8 mouse cellular contexts compared by ENCODE assay signal in the genomic region with DNA sequence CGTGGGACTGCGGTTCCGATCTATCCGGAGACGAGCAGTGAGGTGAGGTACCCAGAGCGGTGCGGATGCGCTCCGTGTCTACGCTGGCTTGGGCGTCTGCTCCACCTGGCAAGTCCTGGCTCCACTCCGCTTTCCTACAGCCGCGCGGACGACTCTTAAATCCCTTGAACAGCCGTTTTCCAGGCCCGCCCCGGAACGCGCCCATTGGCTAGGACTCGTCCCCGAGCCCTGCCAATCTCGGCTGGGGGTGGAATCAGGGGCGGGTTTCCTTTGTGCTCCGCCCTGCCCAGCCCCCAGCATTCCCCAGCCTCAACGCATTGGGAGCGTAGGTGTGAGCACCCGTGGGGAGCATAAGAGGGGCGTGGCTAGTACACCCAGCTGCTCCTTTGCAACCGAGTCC. TPM values are rescaled to one million over a fixed set of nuclear protein-coding genes. Genes with fewer than 3 reads are reported as not detected.
DNase-seq lines count a peak whose midpoint lies in the region; ATAC-seq and TF ChIP-seq lines count a peak whose summit lies in the region.

Fam84a (minus strand) TSS at position 134 of the 400 bp plus-strand sequence.

- peak; percentile 14 for DNase-seq in CD4-positive, CD25-positive, alpha-beta regulatory T cell, adult 2 months (ENCODE audit: low read depth, low spot score)
- DNase-seq in heart, adult 9 months (ENCODE audit: low spot score in 2 of 2): peak; percentile 74 to 80
- peak; percentile 98 for DNase-seq in stomach, postnatal 0 days (ENCODE audit: low spot score)

- H3K36me3 ChIP-seq in embryonic facial prominence, embryonic 15.5 days: no peaks in the 10 kb centered on the region
- H3K36me3 ChIP-seq in kidney, embryonic 14.5 days (ENCODE audit: control insufficient read depth, insufficient read depth, low read length): no peaks in the 10 kb centered on the region
- no peaks in the 10 kb centered on the region for H3K36me3 ChIP-seq in limb, embryonic 12.5 days
- H3K36me3 ChIP-seq in midbrain, embryonic 16.5 days (ENCODE audit: control insufficient read depth, insufficient read depth, low read length): no peaks in the 10 kb centered on the region
- H3K36me3 ChIP-seq in stomach, postnatal 0 days (ENCODE audit: control insufficient read depth, insufficient read depth, low read length): no peaks in the 10 kb centered on the region

- peaks cover 32% of the 10 kb centered on the region for H3K4me1 ChIP-seq in embryonic facial prominence, embryonic 15.5 days
- 0 out of 2 replicates have a peak, but pooled peaks cover 8% of the 10 kb centered on the region for H3K4me1 ChIP-seq in kidney, embryonic 14.5 days (ENCODE audit: control insufficient read depth, insufficient read depth, low read length)
- H3K4me1 ChIP-seq in limb, embryonic 12.5 days (replicated peaks): peaks cover 23% of the 10 kb centered on the region
- peaks cover 11% of the 10 kb centered on the region for H3K4me1 ChIP-seq in midbrain, embryonic 16.5 days (ENCODE audit: control insufficient read depth, insufficient read depth, low read length)
- no peaks in the 10 kb centered on the region; the same call in 1 of the 2 replicates for H3K4me1 ChIP-seq in stomach, postnatal 0 days (replicated peaks; ENCODE audit: control insufficient read depth, insufficient read depth)

- no peak for TF ChIP-seq EP300 in stomach, postnatal 0 days (optimal IDR thresholded peaks at IDR 0.05)

- under 1% methylated on average over 31 of the region's 31 CpGs for WGBS in embryonic facial prominence, embryonic 15.5 days
- 2% methylated on average over 31 of the region's 31 CpGs for WGBS in kidney, embryonic 14.5 days
- 1% methylated on average over 31 of the region's 31 CpGs for WGBS in limb, embryonic 12.5 days
- under 1% methylated on average over 31 of the region's 31 CpGs for WGBS in midbrain, embryonic 16.5 days
- WGBS in stomach, postnatal 0 days: 1% methylated on average over 31 of the region's 31 CpGs

- peak within 1 kb of the TSS; percentile 90 for H3K4me2 ChIP-seq in embryonic facial prominence, embryonic 15.5 days (replicated peaks)
- H3K4me2 ChIP-seq in kidney, embryonic 14.5 days (replicated peaks; ENCODE audit: low read depth, low read length): peak within 1 kb of the TSS; percentile 88
- H3K4me2 ChIP-seq in limb, embryonic 12.5 days: peak within 1 kb of the TSS; percentile 77
- H3K4me2 ChIP-seq in midbrain, embryonic 16.5 days (ENCODE audit: low read length): peak within 1 kb of the TSS; percentile 94
- peak within 1 kb of the TSS; percentile 85 for H3K4me2 ChIP-seq in stomach, postnatal 0 days (replicated peaks; ENCODE audit: low read depth)

- H3K4me3 ChIP-seq in embryonic facial prominence, embryonic 15.5 days (replicated peaks): peak within 1 kb of the TSS; percentile 60
- peak within 1 kb of the TSS; percentile 54 for H3K4me3 ChIP-seq in kidney, embryonic 14.5 days (ENCODE audit: low read length)
- peak within 1 kb of the TSS; percentile 50 for H3K4me3 ChIP-seq in limb, embryonic 12.5 days (replicated peaks)
- H3K4me3 ChIP-seq in midbrain, embryonic 16.5 days (ENCODE audit: low read depth, low read length): peak within 1 kb of the TSS; percentile 74
- peak within 1 kb of the TSS; percentile 54 for H3K4me3 ChIP-seq in stomach, postnatal 0 days (ENCODE audit: low read depth, low read length)

- no peak for TF ChIP-seq CTCF in stomach, postnatal 0 days (IDR thresholded peaks at IDR 0.05; ENCODE audit: low read depth)

- no peak for ATAC-seq in CD4-positive, CD25-positive, alpha-beta regulatory T cell, adult 4 months
- ATAC-seq in embryonic facial prominence, embryonic 15.5 days (ENCODE audit: insufficient number of reproducible peaks, low FRiP score, low TSS enrichment, low read depth): peak; percentile 97
- peak; percentile 96 for ATAC-seq in kidney, embryonic 14.5 days (ENCODE audit: low FRiP score, low TSS enrichment)
- ATAC-seq in limb, embryonic 12.5 days (ENCODE audit: insufficient number of reproducible peaks, insufficient read depth, low FRiP score, low TSS enrichment, low read depth): peak; percentile 98
- ATAC-seq in midbrain, embryonic 16.5 days: peak; percentile 98
- ATAC-seq in stomach, postnatal 0 days (ENCODE audit: low FRiP score, low TSS enrichment): peak; percentile 97

- H3K27ac ChIP-seq in embryonic facial prominence, embryonic 15.5 days (replicated peaks): peak within 1 kb of the TSS; percentile 65
- H3K27ac ChIP-seq in kidney, embryonic 14.5 days (ENCODE audit: low read depth, low read length): no peak within 1 kb of the TSS
- H3K27ac ChIP-seq in limb, embryonic 12.5 days: no peak within 1 kb of the TSS
- H3K27ac ChIP-seq in midbrain, embryonic 16.5 days (ENCODE audit: low read length): peak within 1 kb of the TSS; percentile 88
- peak within 1 kb of the TSS; percentile 82 for H3K27ac ChIP-seq in stomach, postnatal 0 days (replicated peaks)

- H3K27me3 ChIP-seq in embryonic facial prominence, embryonic 15.5 days: peaks cover 25% of the 10 kb centered on the region
- H3K27me3 ChIP-seq in kidney, embryonic 14.5 days (ENCODE audit: control insufficient read depth, insufficient read depth, low read length): peaks cover 26% of the 10 kb centered on the region
- peaks cover 47% of the 10 kb centered on the region for H3K27me3 ChIP-seq in limb, embryonic 12.5 days
- H3K27me3 ChIP-seq in midbrain, embryonic 16.5 days (ENCODE audit: control insufficient read depth, insufficient read depth, low read depth, low read length): no peaks in the 10 kb centered on the region
- H3K27me3 ChIP-seq in stomach, postnatal 0 days (ENCODE audit: control insufficient read depth, insufficient read depth, low read length): no peaks in the 10 kb centered on the region

- H3K9ac ChIP-seq in embryonic facial prominence, embryonic 15.5 days: peak within 1 kb of the TSS; percentile 41
- H3K9ac ChIP-seq in kidney, embryonic 14.5 days (ENCODE audit: low read depth, low read length): peak within 1 kb of the TSS; percentile 60
- H3K9ac ChIP-seq in limb, embryonic 12.5 days (replicated peaks): peak within 1 kb of the TSS; percentile 52
- H3K9ac ChIP-seq in midbrain, embryonic 16.5 days (ENCODE audit: low read depth, low read length): peak within 1 kb of the TSS; percentile 79
- H3K9ac ChIP-seq in stomach, postnatal 0 days (ENCODE audit: low read length): peak within 1 kb of the TSS; percentile 63

- no peaks in the 10 kb centered on the region for H3K9me3 ChIP-seq in embryonic facial prominence, embryonic 15.5 days (replicated peaks)
- H3K9me3 ChIP-seq in kidney, embryonic 14.5 days (ENCODE audit: control insufficient read depth, low read length): no peaks in the 10 kb centered on the region
- H3K9me3 ChIP-seq in limb, embryonic 12.5 days: no peaks in the 10 kb centered on the region
- H3K9me3 ChIP-seq in midbrain, embryonic 16.5 days (replicated peaks; ENCODE audit: control insufficient read depth, low read length, poor library complexity, severe bottlenecking): no peaks in the 10 kb centered on the region
- no peaks in the 10 kb centered on the region for H3K9me3 ChIP-seq in stomach, postnatal 0 days (ENCODE audit: control insufficient read depth, low read length)

RNA-seq across cellular contexts. Expression of gene Fam84a, which starts in this region (rescaled TPM):
- polyA plus RNA-seq in CD4-positive, CD25-positive, alpha-beta regulatory T cell, adult 4 months (2017; shearing (Covaris generic)): not detected
- polyA plus RNA-seq in embryonic facial prominence, embryonic 15.5 days (2015; fragmentation: Nextera tagmentation; extraction: Ambion mirVana): 36.8 and 37.0 TPM in 2 replicates
- 7.9 and 10.4 TPM in 2 replicates for polyA plus RNA-seq in kidney, embryonic 14.5 days (2014; fragmentation: Nextera tagmentation; extraction: Ambion mirVana)
- polyA plus RNA-seq in limb, embryonic 12.5 days (2016; fragmentation: Nextera tagmentation; extraction: Ambion mirVana): 6.9 and 8.0 TPM in 2 replicates
- 74.8 and 75.7 TPM in 2 replicates for polyA plus RNA-seq in midbrain, embryonic 16.5 days (2015; fragmentation: Nextera tagmentation; extraction: Ambion mirVana)
- polyA plus RNA-seq in stomach, postnatal 0 days (2015; fragmentation: Nextera tagmentation; extraction: Ambion mirVana): 29.3 and 32.8 TPM in 2 replicates

Comparison
In these comparisons a context has a peak if more than half of its experiments do, and no peak if none do; other contexts are left out.
1. DNase-seq: peak in every context shown above with its lines; median percentile 98 in stomach, postnatal 0 days; 77 in heart, adult 9 months; 14 in CD4-positive, CD25-positive, alpha-beta regulatory T cell, adult 2 months.
2. H3K27ac ChIP-seq: peak in embryonic facial prominence, embryonic 15.5 days (single experiment), midbrain, embryonic 16.5 days (single experiment) and stomach, postnatal 0 days (single experiment); none in kidney, embryonic 14.5 days (single experiment) and limb, embryonic 12.5 days (single experiment).
3. Peak in every context shown above with its lines, with median percentiles within 50 percentile points of each other: H3K4me2 ChIP-seq, H3K4me3 ChIP-seq and H3K9ac ChIP-seq.